Mouse (Mus musculus) large intestine, adult 2 months (tissue): ENCODE measurements around the gene Gm20422. TPM values are rescaled to one million over a fixed set of nuclear protein-coding genes. Genes with fewer than 3 reads are reported as not detected.

Experiments used
- DNase-seq: peaks from one replicate; pipeline ENCODE4 v3.0.0-alpha.2; 2012; ENCODE audit warnings: low read depth, low spot score
- WGBS: fragments of 180-500 bp; shearing (Covaris S2); methylation state at CpG from one replicate; pipeline ENCODE4 v1.1.7; 2018; 5-methylcytosine and 5-hydroxymethylcytosine counted together
- polyA plus RNA-seq: library from polyadenylated mRNA; depleted of rRNA; stranded (reverse); fragments of >200 nt; gene quantifications from 2 replicates; pipeline ENCODE4 v1.2.3, GENCODE M21; 2012; rRNA removed

Gm20422 gene
- polyA plus RNA-seq, result 1.2 TPM in 1 of 2 replicates, not detected in the other

- under 1% methylated on average over 41 of the region's 41 CpGs for WGBS
- DNase-seq, result peak; percentile 97
Measured at GRCm38 (mm10) chr8:69774503-69775148, at the start of gene Gm20422. Gene Gm20422, minus strand, starts transcription at chr8:69774886.

- DNase-seq, result no peak
- 4% methylated on average over 30 of the region's 35 CpGs for WGBS
Measured at GRCm38 (mm10) chr8:69822386-69823191, 47.9 kb upstream of the Gm20422 start, which contains the start of gene Lpar2. Gene Lpar2, plus strand, starts transcription at chr8:69822429.

- 1% methylated on average over 17 of the region's 22 CpGs for WGBS
Measured at GRCm38 (mm10) chr8:69821971-69822385, 47.3 kb upstream of the Gm20422 start.

GRCm38 (mm10) chr8:69820466-69820865 lies 45.8 kb upstream of the Gm20422 start:
- no peak for DNase-seq
- WGBS, result 76% methylated on average over 9 of the region's 9 CpGs

More at GRCm38 (mm10) chr8:69821971-69822385, 47.3 kb upstream of the Gm20422 start:
- no peak for DNase-seq

- 86% methylated on average over 4 of the region's 4 CpGs for WGBS
- no peak for DNase-seq
Measured at GRCm38 (mm10) chr8:69815396-69815795, 40.7 kb upstream of the Gm20422 start.

- WGBS, result 100% methylated on average over 2 of the region's 2 CpGs
- no peak for DNase-seq
Measured at GRCm38 (mm10) chr8:69814881-69815280, 40.2 kb upstream of the Gm20422 start.

GRCm38 (mm10) chr8:69809820-69810219 lies 35.1 kb upstream of the Gm20422 start:
- DNase-seq, result no peak
- WGBS, result 81% methylated on average over 3 of the region's 3 CpGs

- 0% methylated on average over 23 of the region's 23 CpGs for WGBS
- no peak for DNase-seq
Measured at GRCm38 (mm10) chr8:69808864-69809403, 34.2 kb upstream of the Gm20422 start.

GRCm38 (mm10) chr8:69808094-69808863 lies 33.6 kb upstream of the Gm20422 start, which contains the start of gene Gmip:
Gene Gmip, plus strand, starts transcription at chr8:69808679.
- DNase-seq, result no peak
- WGBS, result 3% methylated on average over 28 of the region's 28 CpGs

- 94% methylated on average over 5 of the region's 5 CpGs for WGBS
- no peak for DNase-seq
Measured at GRCm38 (mm10) chr8:69807236-69807635, 32.5 kb upstream of the Gm20422 start.

GRCm38 (mm10) chr8:69805491-69805890 lies 30.8 kb upstream of the Gm20422 start:
- 86% methylated on average over 9 of the region's 9 CpGs for WGBS
- DNase-seq, result no peak

GRCm38 (mm10) chr8:69805086-69805485 lies 30.4 kb upstream of the Gm20422 start:
- WGBS, result 93% methylated on average over 10 of the region's 10 CpGs
- DNase-seq, result no peak

- DNase-seq, result no peak
Measured at GRCm38 (mm10) chr8:69804537-69804936, 29.9 kb upstream of the Gm20422 start.

GRCm38 (mm10) chr8:69803366-69803765 lies 28.7 kb upstream of the Gm20422 start:
- DNase-seq, result no peak
- 95% methylated on average over 7 of the region's 7 CpGs for WGBS

More at GRCm38 (mm10) chr8:69804537-69804936, 29.9 kb upstream of the Gm20422 start:
- WGBS, result 91% methylated on average over 6 of the region's 6 CpGs

GRCm38 (mm10) chr8:69802216-69802615 lies 27.5 kb upstream of the Gm20422 start:
- DNase-seq, result no peak

- DNase-seq, result no peak
- WGBS, result 95% methylated on average over 4 of the region's 4 CpGs
Measured at GRCm38 (mm10) chr8:69801796-69802195, 27.1 kb upstream of the Gm20422 start.

GRCm38 (mm10) chr8:69799946-69800345 lies 25.3 kb upstream of the Gm20422 start:
- 91% methylated on average over 5 of the region's 5 CpGs for WGBS
- DNase-seq, result no peak

- DNase-seq, result no peak
- 93% methylated on average over 8 of the region's 8 CpGs for WGBS
Measured at GRCm38 (mm10) chr8:69799261-69799660, 24.6 kb upstream of the Gm20422 start.

- no peak for DNase-seq
- 93% methylated on average over 10 of the region's 10 CpGs for WGBS
Measured at GRCm38 (mm10) chr8:69797661-69798060, 23.0 kb upstream of the Gm20422 start.
